Mouse (Mus musculus) cerebellum, adult 2 months (tissue): ENCODE data around the gene Mmp19.

ENCODE experiments used
- CTCF ChIP-seq: fragments of 200-500 bp; IDR thresholded peaks from 2 replicates; pipeline ENCODE4 v1.5.1; 2011; ENCODE audit warnings: low read depth, mild to moderate bottlenecking, control low read depth, low read length, moderate library complexity, borderline replicate concordance; ENCODE audit not compliant: insufficient read depth
- POLR2A ChIP-seq: fragments of 200-500 bp; IDR thresholded peaks from 2 replicates; pipeline ENCODE4 v1.6.1; 2011; ENCODE audit warnings: low read length, control low read depth, borderline replicate concordance; ENCODE audit not compliant: insufficient read depth

GRCm38 (mm10) chr10:128801981-128802495 lies 11.3 kb downstream of the Mmp19 start:
- TF ChIP-seq CTCF (no peak), POLR2A (no peak)
